Mouse (Mus musculus): ENCODE results near the gene Psmf1. TPM values are rescaled to one million over a fixed set of nuclear protein-coding genes. Genes with fewer than 3 reads are reported as not detected.

The Psmf1 gene
- 48.1 and 50.4 TPM in 2 replicates for polyA plus RNA-seq (2016; fragmentation: Nextera tagmentation; extraction: Ambion mirVana)

DNA sequence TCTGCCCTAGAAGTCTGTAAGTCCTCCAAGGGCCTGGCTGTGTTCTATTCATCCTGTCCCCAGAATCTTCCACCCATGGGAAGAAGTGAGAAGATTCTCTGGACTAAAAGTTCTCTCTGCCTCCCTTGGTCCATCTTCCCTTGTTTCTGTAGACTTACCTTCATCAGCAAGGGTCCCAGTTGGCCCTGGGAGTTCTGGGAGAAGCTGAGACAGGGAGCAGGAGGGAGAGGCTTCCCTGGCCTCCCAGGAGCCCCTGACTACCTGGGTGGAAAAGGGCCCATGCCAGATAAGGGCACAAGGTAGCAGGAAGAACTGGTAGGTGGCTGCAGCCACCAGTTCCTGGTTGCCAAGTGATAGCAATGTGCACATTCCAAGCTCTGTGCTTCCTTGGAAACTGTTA is at the start of gene Psmf1:
Gene Psmf1 (minus strand): TSS at position 342 of the 400 bp plus-strand sequence.
- H3K4me3 ChIP-seq, result no peak within 1 kb of the TSS
- H3K27ac ChIP-seq (replicated peaks), result no peak within 1 kb of the TSS
- peaks cover 22% of the 10 kb centered on the region for H3K27me3 ChIP-seq
- peaks cover 24% of the 10 kb centered on the region for H3K4me1 ChIP-seq
- no peaks in the 10 kb centered on the region for H3K9me3 ChIP-seq
- no peak for ATAC-seq (ENCODE audit: low FRiP score, low read depth)
- H3K4me2 ChIP-seq (replicated peaks), result no peak within 1 kb of the TSS
- H3K36me3 ChIP-seq, result no peaks in the 10 kb centered on the region
- H3K9ac ChIP-seq (replicated peaks), result no peak within 1 kb of the TSS

GRCm38 (mm10) chr2:151791156-151791555 is 47.2 kb upstream of the Psmf1 start:
- no peak for ATAC-seq (ENCODE audit: low FRiP score, low read depth)
- Histone ChIP-seq H3K27ac (replicated peaks) (no peak overlapping the region), H3K9ac (replicated peaks) (no peak overlapping the region), H3K4me1 (no peaks in the 10 kb centered on the region), H3K4me2 (replicated peaks) (no peak overlapping the region), H3K4me3 (no peak overlapping the region), H3K27me3 (no peaks in the 10 kb centered on the region), H3K36me3 (no peaks in the 10 kb centered on the region), H3K9me3 (no peaks in the 10 kb centered on the region)
- 74% methylated on average over 5 of the region's 5 CpGs for WGBS

- no peaks in the 10 kb centered on the region for H3K36me3 ChIP-seq
- ATAC-seq (ENCODE audit: low FRiP score, low read depth), result no peak
- H3K4me3 ChIP-seq, result no peak overlapping the region
- no peaks in the 10 kb centered on the region for H3K9me3 ChIP-seq
- H3K27me3 ChIP-seq, result no peaks in the 10 kb centered on the region
- WGBS, result 77% methylated on average over 7 of the region's 7 CpGs
- no peak overlapping the region for H3K9ac ChIP-seq (replicated peaks)
- no peaks in the 10 kb centered on the region for H3K4me1 ChIP-seq
- H3K27ac ChIP-seq (replicated peaks), result no peak overlapping the region
- no peak overlapping the region for H3K4me2 ChIP-seq (replicated peaks)
Measured at GRCm38 (mm10) chr2:151790169-151790568, 46.2 kb upstream of the Psmf1 start.

DNA sequence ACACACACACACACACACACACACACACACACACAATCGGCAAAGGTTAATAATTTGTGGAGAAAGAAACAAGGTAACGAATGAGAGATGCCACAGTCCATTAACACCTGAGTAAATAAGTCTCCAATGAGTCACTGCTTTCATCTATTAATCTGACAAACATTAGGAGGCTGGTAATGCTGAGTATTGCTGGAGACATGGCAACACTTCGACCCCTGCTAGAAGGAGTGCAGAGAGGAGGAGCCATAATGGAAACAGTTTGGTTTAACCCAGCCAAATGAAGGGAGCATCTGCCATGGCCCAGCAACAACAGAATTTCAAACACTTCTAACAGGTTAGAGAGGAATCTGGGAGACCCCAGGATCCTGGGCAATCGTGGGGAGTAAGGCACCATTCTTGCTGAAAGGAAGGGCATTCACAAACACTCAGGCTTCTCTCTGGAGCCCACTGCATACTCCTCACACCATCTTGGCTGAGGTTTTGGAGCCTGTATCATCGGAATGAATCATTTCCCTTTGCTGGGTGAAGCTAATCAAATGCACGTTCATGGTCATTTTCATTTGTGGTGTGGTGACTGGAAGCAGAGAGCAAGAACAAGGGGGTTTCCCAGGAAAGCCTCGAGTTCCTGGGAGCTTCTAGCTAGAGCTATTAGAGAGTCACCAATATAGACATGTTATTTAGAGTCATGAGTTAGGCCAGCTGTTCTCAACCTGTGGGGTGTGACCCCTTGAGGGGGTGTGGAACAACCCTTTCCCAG is 44.4 kb upstream of the Psmf1 start:
- no peak overlapping the region for H3K4me3 ChIP-seq
- no peak overlapping the region for H3K27ac ChIP-seq (replicated peaks)
- no peaks in the 10 kb centered on the region for H3K4me1 ChIP-seq
- WGBS, result 85% methylated on average over 7 of the region's 7 CpGs
- no peaks in the 10 kb centered on the region for H3K27me3 ChIP-seq
- no peak overlapping the region for H3K4me2 ChIP-seq (replicated peaks)
- H3K9ac ChIP-seq (replicated peaks), result no peak overlapping the region
- no peaks in the 10 kb centered on the region for H3K36me3 ChIP-seq
- no peak for ATAC-seq (ENCODE audit: low FRiP score, low read depth)
- H3K9me3 ChIP-seq, result no peaks in the 10 kb centered on the region

DNA sequence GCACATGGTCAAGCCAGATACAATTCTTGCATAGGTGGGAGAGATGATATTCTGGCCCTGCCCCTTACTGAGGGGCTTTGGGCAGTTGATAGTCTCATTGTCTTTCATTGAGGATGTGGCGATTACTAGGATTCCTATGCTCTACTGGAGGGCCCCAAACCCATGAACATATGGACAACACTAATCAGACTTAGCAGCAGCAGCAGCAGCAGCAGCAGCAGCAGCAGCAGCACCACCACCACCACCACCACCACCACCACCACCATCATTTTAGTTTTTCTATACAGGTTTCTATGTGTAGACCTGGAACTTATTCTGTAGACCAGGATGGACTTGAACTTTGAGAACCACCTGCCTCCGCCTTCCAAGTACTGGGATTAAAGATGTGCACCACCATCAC is 39.5 kb upstream of the Psmf1 start:
- H3K4me2 ChIP-seq (replicated peaks), result no peak overlapping the region
- 92% methylated on average over 2 of the region's 2 CpGs for WGBS
- H3K9ac ChIP-seq (replicated peaks), result no peak overlapping the region
- no peak overlapping the region for H3K4me3 ChIP-seq
- no peak overlapping the region for H3K27ac ChIP-seq (replicated peaks)
- 0 out of 2 replicates have a peak, but pooled peaks cover 4% of the 10 kb centered on the region for H3K9me3 ChIP-seq
- no peaks in the 10 kb centered on the region for H3K4me1 ChIP-seq
- no peaks in the 10 kb centered on the region for H3K27me3 ChIP-seq
- ATAC-seq (ENCODE audit: low FRiP score, low read depth), result no peak
- no peaks in the 10 kb centered on the region for H3K36me3 ChIP-seq

DNA sequence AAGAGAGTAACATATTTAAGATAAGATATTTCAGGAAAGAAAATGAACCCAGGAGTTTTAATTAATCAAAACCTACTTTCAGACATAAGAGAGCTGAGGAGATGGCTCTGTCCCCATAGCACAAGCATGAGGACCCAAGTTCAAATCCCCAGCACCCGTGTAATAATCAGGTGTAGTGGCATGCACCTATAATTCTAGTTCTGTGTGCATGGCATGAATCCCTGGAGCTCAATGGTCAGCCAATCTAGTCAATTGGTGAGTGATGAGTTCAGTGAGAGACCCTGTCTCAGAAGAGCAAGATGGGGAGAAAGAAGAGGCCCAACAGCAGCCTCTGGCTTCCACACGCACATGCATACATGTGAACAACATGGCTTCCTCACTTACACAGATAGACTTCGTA is 33.4 kb upstream of the Psmf1 start:
- ATAC-seq (ENCODE audit: low FRiP score, low read depth), result no peak
- Histone ChIP-seq H3K27me3 (no peaks in the 10 kb centered on the region), H3K9me3 (no peaks in the 10 kb centered on the region), H3K27ac (replicated peaks) (no peak overlapping the region), H3K36me3 (no peaks in the 10 kb centered on the region), H3K4me3 (no peak overlapping the region), H3K4me1 (no peaks in the 10 kb centered on the region), H3K9ac (replicated peaks) (no peak overlapping the region), H3K4me2 (replicated peaks) (no peak overlapping the region)
- 91% methylated on average over 3 of the region's 3 CpGs for WGBS

DNA sequence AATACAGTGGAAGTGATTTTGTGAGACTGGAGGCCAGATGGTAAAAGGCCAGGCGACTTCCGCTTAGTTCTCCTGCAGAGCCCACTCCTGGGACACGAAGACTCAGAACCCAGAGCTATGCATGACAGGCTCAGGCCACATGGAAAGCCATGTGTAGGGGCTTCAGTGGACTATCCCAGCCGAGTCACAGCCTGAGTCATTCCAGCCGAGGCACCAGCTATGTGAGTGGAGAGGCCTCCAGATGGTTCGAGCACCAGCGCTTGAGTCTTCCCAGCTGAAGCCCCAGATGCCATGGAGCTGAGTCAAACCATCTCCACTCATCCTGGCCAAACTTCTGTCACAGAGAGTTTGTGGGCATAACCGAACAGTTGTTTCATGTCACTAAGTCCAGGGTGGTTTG is 29.5 kb upstream of the Psmf1 start:
- Histone ChIP-seq H3K9me3 (no peaks in the 10 kb centered on the region), H3K27ac (replicated peaks) (no peak overlapping the region), H3K9ac (replicated peaks) (no peak overlapping the region), H3K36me3 (no peaks in the 10 kb centered on the region), H3K4me3 (no peak overlapping the region), H3K4me2 (replicated peaks) (no peak overlapping the region), H3K27me3 (no peaks in the 10 kb centered on the region), H3K4me1 (no peaks in the 10 kb centered on the region)
- 90% methylated on average over 8 of the region's 8 CpGs for WGBS
- ATAC-seq (ENCODE audit: low FRiP score, low read depth), result no peak

DNA sequence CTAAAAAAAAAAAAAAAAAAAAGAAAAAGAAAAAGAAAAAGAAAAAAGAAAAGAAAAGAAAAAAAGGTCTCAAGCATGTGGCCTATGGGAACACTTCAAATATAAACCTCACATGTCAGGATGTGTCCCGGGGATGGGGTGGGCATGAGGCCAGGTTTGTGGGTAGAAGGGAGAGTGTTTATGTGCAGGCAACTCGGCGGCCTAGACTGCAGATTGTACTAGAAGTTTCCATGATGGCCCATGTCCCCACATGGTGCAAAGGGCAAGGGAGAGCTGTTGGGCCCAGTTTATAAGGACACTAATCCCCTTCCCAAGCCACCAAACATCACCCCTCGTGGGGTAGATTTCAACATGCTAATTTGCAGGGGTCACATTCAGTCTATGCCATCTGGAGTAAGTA is 28.2 kb upstream of the Psmf1 start:
- H3K9ac ChIP-seq (replicated peaks), result no peak overlapping the region
- 72% methylated on average over 4 of the region's 4 CpGs for WGBS
- H3K27ac ChIP-seq (replicated peaks), result no peak overlapping the region
- no peak overlapping the region for H3K4me3 ChIP-seq
- H3K4me1 ChIP-seq, result no peaks in the 10 kb centered on the region
- no peak for ATAC-seq (ENCODE audit: low FRiP score, low read depth)
- H3K9me3 ChIP-seq, result no peaks in the 10 kb centered on the region
- no peaks in the 10 kb centered on the region for H3K27me3 ChIP-seq
- H3K4me2 ChIP-seq (replicated peaks), result no peak overlapping the region
- no peaks in the 10 kb centered on the region for H3K36me3 ChIP-seq

- no peaks in the 10 kb centered on the region for H3K36me3 ChIP-seq
- H3K9ac ChIP-seq (replicated peaks), result no peak overlapping the region
- no peaks in the 10 kb centered on the region for H3K27me3 ChIP-seq
- no peak overlapping the region for H3K27ac ChIP-seq (replicated peaks)
- no peak overlapping the region for H3K4me2 ChIP-seq (replicated peaks)
- WGBS, result 86% methylated on average over 2 of the region's 2 CpGs
- ATAC-seq (ENCODE audit: low FRiP score, low read depth), result no peak
- H3K9me3 ChIP-seq, result no peaks in the 10 kb centered on the region
- no peak overlapping the region for H3K4me3 ChIP-seq
- H3K4me1 ChIP-seq, result 0 out of 2 replicates have a peak, but pooled peaks cover 4% of the 10 kb centered on the region
Measured at GRCm38 (mm10) chr2:151764557-151764956, 20.6 kb upstream of the Psmf1 start.

DNA sequence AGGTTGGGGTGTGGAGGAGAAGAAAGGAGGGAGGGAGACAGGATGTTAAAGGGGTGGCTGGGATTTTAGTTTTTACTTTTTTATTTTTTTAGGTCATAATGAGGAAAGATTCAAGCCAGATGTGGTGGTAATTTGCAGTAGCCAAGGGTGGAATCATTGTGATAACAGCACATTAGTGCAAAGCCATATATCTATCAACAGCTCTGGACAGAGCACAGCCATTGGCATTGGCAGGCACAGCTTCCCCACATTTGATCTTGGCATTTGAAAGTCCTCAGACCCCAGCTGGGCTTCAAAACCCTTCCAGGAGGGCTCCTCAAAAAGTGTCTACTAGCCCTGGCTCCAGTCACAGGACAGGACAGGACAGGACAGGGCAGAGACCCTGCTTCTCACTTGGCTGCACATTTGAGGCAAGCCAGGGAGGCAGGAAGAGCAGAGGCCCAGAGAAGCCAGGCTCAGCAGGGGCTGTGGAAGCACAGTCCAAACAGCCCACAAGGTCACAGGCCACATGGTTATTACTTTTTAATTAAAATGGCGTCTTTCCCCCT is 14.9 kb upstream of the Psmf1 start:
- no peak overlapping the region for H3K4me3 ChIP-seq
- 59% methylated on average over 1 of the region's 1 CpGs for WGBS
- no peaks in the 10 kb centered on the region for H3K36me3 ChIP-seq
- ATAC-seq (ENCODE audit: low FRiP score, low read depth), result no peak
- H3K4me2 ChIP-seq (replicated peaks), result no peak overlapping the region
- no peak overlapping the region for H3K9ac ChIP-seq (replicated peaks)
- H3K27ac ChIP-seq (replicated peaks), result no peak overlapping the region
- H3K9me3 ChIP-seq, result no peaks in the 10 kb centered on the region
- no peaks in the 10 kb centered on the region for H3K27me3 ChIP-seq
- H3K4me1 ChIP-seq, result peaks cover 12% of the 10 kb centered on the region; the same call in 1 of the 2 replicates

DNA sequence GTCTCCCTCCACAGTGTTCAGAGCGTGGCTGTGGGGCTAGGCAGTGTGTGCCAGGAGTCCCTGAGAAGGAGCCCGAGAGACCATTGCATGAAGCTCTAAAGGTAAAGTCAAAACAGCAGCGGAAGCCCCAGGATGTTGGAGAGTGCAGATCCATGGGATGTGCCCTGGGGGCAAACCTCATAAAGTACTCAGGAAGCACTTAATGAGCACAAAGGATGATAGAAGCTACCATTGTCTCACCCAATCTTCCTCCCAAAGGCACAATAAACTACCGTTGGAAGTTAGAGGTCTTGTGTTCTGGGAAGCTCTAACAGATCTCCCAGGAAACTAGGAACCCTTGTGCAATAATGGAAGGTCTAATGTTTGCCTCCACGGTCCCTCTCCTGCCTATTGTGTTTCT is 13.5 kb upstream of the Psmf1 start:
- Histone ChIP-seq H3K4me2 (replicated peaks) (no peak overlapping the region), H3K27ac (replicated peaks) (no peak overlapping the region), H3K36me3 (no peaks in the 10 kb centered on the region), H3K27me3 (no peaks in the 10 kb centered on the region), H3K9me3 (no peaks in the 10 kb centered on the region), H3K9ac (replicated peaks) (no peak overlapping the region), H3K4me3 (no peak overlapping the region), H3K4me1 (peaks cover 12% of the 10 kb centered on the region; the same call in 1 of the 2 replicates)
- ATAC-seq (ENCODE audit: low FRiP score, low read depth), result no peak
- WGBS, result 76% methylated on average over 5 of the region's 5 CpGs

DNA sequence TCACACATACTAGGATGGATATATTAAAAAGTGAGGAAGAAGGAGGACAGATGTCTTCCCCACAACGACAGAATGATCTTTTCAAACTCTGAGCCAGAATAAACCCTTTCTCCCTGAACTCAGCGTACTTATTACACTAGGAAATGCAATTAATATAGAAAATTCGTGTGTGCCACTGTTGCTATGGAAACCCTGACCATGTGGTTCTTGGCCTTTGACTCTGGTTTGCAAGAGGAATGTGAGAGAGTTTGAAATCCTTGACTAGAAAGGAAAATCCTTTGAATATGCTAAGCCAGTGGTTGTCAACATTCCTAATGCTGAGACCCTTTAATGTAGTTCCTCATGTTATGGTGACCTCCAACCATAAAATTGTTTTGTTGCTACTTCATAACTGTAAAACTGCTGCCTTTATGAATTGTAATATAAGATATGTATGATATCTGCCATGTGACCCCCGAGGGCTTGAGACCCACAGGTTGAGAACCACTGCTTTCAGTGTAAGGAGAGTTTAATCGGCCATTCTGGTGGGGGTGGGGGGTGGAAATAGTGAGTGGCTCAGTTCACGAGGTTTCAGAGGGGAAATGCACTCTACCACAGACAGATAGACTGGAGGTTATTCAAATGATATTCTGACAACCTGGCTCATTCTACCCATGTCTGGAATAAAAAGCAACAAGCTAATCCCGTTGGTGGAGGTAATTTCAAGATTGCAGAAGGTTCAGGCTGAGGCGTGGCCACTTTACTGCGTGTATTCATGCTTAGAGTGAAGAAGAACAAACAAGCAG is 12.5 kb upstream of the Psmf1 start:
- no peaks in the 10 kb centered on the region for H3K27me3 ChIP-seq
- WGBS, result 54% methylated on average over 9 of the region's 9 CpGs

More for the DNA sequence above, 12.5 kb upstream of the Psmf1 start:
- Histone ChIP-seq H3K36me3 (no peaks in the 10 kb centered on the region), H3K4me2 (replicated peaks) (no peak overlapping the region), H3K9ac (replicated peaks) (no peak overlapping the region), H3K4me1 (peaks cover 12% of the 10 kb centered on the region; the same call in 1 of the 2 replicates), H3K4me3 (no peak overlapping the region), H3K27ac (replicated peaks) (no peak overlapping the region), H3K9me3 (no peaks in the 10 kb centered on the region)
- ATAC-seq (ENCODE audit: low FRiP score, low read depth), result no peak

All from midbrain, embryonic 12.5 days (tissue).